Mouse (Mus musculus): ENCODE measurements around the gene Stard10. TPM values are rescaled to one million over a fixed set of nuclear protein-coding genes. Genes with fewer than 3 reads are reported as not detected.

Gene Stard10
- total RNA-seq, 2 experiments from 2014 or later, result 16.0 to 16.3 TPM

DNA sequence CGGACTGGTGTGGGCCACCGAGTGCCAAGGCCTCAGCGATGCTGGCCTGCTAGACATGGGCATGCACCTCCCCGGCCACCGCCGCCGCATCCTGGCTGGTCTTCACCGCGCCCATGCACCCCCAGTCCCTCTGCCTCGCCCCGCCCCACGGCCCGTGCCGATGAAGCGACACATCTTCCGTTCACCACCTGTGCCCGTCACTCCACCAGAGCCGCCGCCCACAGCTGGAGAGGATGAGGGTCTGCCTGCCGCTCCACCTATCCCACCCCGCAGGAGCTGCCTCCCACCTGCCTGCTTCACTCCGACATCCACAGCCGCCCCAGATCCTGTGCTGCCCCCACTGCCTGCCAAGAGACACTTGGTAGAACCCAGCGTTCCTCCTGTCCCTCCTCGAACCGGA is 56.2 kb downstream of the Stard10 start:
- DNase-seq, result no peak

- DNase-seq, result no peak
Observed at GRCm38 (mm10) chr7:101374155-101374554, 57.3 kb downstream of the Stard10 start.

DNA sequence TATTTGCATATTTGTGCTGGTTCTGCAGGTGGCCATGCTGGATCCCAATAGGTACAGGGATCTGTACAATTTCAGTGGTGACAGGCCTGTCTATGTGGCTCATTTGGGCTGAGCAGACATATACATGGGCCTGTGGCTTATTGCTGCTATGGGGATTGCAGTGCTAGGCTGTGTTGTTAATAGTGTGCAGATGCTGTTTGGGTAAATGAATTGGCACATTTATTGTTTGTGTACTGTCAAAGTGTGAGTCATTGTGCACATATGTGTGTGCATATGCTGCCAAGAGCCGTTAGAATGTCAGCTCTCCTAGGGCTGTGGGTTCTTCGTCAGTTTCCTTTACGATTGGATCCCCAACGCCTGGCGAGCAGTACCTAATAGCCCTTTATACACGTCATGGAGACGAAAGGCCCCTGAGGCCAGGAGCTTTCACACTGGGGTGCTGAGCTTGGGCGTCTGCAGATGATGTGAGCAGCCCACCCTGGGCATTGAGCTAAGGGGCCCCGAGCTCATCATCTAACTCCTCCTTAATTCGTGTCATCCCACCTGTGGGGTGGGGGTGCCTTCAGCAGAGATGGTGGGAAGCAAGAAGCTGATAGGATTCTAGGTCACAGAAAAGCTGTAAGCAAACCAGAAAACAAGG is 59.9 kb downstream of the Stard10 start:
- no peak for DNase-seq

DNA sequence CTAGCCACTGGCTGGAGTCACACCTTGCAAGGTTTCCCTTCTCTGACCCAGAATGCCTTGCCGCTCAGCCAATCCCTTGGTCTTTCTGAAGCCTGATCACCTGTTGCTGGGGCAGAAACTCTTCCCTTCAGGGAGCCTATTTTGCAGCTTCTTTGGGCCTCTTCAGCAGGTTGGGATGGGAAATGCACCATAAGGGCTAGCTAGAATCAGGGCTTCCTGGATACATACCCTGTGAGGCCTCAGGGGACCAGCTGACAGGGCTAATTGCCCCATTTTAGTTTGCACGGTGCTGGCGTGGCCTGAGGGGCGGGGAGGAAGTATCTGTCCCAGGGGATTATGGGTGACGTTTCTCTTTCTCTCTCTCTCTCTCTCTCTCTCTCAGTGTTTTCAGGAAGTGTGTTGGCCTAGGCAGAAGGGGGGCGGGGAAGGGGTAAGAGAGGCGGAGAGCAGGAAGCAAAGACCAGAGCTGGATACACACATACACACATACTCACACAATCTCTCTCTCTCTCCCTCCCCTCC is 60.9 kb downstream of the Stard10 start:
- peak; percentile 57 for DNase-seq

DNA sequence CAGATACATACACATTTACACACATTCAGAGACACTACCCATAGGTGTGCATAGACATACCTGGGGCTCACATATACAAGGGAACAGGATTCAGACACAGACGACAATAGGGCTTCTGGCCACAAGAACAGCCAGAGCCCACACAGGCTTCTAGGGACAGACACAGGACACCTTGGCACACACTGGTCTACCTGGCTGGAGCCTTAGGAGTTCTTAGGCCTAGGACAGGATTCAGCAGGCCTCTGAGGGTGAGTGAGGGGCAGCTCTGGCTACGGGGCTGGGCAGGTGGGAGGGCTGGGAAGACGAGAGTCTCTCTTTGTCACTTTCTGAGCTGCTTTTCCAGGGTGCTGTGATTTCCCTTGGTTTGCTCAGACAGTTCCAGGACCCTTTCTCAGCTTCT is 61.4 kb downstream of the Stard10 start:
- DNase-seq, result no peak

DNA sequence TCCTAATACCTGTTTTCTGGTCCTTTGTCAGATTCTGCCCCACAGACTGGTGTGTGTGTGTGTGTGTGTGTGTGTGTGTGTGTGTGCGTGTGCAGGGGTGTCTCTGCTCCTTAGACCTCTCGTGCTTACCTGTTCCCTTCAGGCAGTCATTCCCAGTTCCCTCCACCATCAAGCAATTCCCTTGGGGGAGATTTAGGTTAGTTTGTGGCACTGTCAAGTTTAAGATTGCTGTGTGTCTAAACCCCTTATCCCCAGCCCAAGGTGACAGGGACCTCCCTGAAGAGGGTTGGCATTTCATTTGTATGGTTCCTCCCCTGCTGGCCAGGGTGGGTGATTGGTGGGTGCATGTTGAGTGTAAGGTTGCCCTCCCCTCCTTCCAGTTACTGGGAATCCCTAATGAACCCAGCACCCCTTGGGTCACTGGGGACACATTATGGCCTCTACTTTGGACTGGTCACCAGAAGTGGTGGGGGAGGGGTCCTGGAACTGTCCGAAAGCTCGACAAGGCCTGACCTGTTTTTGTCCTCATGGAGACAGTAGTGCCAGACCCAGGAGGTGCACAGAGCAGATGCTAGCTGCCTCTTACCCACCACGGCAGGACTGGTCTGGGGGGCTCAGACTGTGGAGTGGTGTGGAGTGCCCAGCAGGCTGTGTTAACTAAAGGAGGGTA is 62.0 kb downstream of the Stard10 start:
- peak; percentile 14 for DNase-seq

- no peak for DNase-seq
Observed at GRCm38 (mm10) chr7:101379732-101380131, 62.8 kb downstream of the Stard10 start.

DNA sequence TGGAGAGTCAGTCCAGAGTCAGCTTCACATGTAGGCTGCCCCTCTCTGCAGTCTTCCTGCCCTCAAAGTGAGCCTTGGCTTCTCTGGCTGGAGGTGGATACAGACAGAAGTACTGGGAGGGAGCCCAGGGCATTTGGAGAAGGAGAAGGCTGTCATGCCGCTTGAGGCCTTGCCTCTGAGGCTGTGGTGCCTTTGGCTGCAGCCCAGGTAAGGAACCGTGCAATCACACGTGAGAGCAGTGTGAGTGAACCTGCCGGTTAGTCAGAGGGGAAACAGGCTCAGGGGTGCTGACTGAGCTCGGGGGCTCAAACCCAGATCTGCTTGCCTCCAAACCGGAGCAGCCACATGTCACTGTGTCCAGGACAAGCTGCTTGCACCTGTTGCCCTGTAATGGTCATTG is 64.6 kb downstream of the Stard10 start:
- no peak for DNase-seq

- no peak for DNase-seq
Observed at GRCm38 (mm10) chr7:101382378-101382777, 65.5 kb downstream of the Stard10 start.

GRCm38 (mm10) chr7:101383756-101384155 is 66.9 kb downstream of the Stard10 start:
- no peak for DNase-seq

- no peak for DNase-seq
Observed at GRCm38 (mm10) chr7:101384931-101385330, 68.0 kb downstream of the Stard10 start.

DNA sequence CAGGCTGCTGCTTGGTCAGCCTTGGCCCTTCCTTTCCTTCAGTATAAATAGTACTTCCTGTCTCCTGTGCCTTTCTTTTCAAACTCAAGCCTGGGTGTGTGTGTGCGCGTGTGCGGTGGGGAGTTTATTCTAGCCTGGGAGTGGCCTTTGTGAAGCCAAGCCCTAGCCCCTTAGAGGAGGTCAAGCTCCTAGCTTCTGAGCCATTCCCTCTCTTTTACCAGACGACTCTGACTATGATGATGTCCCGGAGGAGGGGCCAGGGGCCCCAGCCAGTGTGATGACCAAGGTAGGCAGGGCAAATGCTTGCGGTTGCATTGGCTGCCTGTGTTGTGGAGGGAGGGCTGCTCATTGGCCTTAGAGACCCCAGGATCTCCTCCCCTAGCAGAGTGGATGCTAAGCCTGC is 68.4 kb downstream of the Stard10 start:
- no peak for DNase-seq

DNA sequence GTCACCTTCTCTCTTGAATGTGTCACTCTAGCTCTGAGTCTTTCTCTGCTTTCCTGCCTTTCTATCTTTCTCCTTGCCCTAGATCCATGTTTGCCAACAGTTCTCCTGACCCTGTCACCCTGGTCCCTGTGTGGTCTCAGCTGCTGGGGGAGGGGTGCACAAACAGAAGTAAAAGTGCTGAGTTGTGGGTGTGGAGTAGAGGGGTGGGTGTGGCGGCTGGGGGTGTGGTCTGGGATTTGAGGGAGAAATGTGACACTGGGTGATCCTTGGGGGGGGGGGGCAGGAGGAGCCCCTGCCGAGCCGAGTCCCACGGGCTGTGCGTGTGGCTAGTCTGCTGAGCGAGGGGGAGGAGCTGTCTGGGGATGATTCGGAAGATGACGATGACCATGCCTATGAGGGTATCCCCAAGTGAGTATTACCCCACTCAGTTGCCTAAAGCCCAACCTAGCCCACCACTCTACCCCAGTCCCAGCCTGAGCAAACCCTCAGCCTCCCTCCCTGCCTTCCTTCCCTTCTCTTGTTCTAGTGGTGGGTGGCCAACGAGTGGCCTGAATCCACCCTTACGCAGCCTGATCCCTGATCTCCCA is 69.1 kb downstream of the Stard10 start:
- no peak for DNase-seq

DNA sequence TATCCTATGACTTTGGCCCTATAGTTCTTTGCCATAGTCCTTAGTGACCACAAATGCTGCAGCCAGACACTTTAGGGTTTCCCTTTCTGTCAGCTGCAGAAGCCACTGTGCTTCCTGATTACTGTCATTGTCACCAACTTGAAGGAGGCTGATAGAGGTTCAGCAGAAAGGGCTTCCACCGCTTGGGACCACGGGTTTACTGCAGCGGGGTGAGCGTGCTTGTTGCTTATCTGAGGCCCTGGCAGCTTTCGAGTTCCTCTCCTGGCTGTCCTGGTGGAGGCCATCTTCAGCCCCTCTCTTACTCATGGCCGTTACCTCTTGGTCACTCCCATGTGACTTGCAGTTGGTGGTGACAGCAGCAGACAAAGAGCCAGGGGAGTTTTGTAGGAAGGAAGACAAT is 72.4 kb downstream of the Stard10 start:
- no peak for DNase-seq

DNA sequence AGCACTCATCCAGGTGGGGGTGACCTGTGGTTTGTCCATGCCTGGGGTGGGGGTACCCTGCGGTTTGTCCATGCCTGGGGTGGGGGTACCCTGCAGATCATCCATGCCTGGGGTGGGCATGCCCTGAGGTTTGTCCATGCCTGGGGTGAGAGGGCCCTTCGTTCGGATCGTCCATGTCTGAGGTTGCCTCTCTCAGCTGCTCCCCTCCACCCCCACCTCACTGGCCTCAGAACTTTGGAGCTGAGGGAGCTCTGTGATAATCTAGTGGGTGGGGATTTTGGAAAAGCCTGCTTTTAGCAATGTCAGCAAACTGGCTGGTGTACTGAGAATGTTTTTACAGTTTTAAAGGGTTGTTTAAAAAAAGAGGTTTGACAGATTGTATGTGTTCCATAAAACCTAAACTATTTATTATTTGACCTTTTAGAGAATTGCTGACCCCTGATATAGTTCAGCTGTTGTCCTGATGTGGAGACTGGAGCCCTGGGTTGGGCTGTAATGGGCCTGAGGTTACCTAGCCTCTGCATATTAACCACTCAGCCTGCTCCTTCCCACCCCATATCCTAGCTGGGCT is 75.1 kb downstream of the Stard10 start:
- no peak for DNase-seq

DNA sequence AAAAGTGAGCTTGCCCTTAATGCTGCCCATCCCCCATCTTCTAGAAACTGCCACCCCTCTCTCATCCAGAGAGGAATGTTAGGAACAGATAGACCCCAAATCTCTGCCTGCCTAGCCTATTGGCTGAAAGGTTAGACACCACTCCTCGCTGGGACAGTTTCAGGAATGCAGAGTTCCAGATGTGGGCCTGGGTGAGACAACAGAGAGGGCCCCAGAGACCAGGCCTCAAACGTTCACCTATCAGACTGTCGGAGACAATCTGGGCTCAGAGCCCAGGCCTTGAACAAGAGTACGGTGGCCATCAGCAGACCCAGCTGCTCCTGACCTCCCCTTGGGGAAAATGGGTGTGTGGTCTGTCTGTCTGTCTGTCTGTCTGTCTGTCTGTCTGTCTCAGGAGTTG is 76.1 kb downstream of the Stard10 start:
- no peak for DNase-seq

- peak; percentile 59 for DNase-seq
Observed at GRCm38 (mm10) chr7:101393694-101394504, 77.0 kb downstream of the Stard10 start.

DNA sequence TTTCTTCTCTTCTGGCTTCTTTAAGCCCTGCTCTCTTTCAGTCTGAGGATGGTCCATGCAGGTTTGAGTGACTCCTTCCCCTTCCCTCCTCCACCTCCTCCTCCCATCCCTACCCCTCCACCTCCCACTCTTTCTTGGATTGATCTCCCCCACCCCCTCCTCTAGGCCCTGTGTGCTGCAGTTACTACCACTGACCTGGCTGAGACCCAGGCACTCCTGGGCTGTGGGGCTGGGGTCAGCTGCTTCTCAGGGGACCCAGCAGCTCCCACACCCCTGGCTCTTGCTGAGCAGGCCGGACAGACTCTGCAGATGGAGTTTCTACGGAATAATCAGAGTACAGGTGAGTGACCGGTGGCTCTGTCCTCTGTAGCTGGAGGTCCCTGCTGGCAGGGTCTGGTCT is 77.7 kb downstream of the Stard10 start:
- DNase-seq, result no peak

GRCm38 (mm10) chr7:101395471-101395870 is 78.6 kb downstream of the Stard10 start:
- DNase-seq, result no peak
